Mouse (Mus musculus): ENCODE measurements at regions not wholly inside any gene's neighbourhood (a gene's known extent, or its start where the extent isn't known, plus 50 kb on each side); places are given as distances from the start of the nearest gene placed in this dataset.

- Histone ChIP-seq H3K27ac (replicated peaks) (peak overlapping the region; percentile 60), H3K27me3 (peaks cover 53% of the 10 kb centered on the region), H3K4me1 (peaks cover 15% of the 10 kb centered on the region), H3K4me2 (replicated peaks) (peak overlapping the region; percentile 52), H3K9ac (replicated peaks) (0 out of 2 replicates have a peak overlapping the region, but pooled peaks have one; percentile 34), H3K9me3 (peaks cover 21% of the 10 kb centered on the region), H3K36me3 (no peaks in the 10 kb centered on the region), H3K4me3 (peak overlapping the region; percentile 23)
- 1% methylated on average over 17 of the region's 17 CpGs for WGBS
- peak; percentile 81 for ATAC-seq (ENCODE audit: low FRiP score, low read depth)
Measured at GRCm38 (mm10) chr14:118422351-118423001, 155.7 kb downstream of the Gm9376 start.

- 0% methylated on average over 5 of the region's 9 CpGs for WGBS
- Histone ChIP-seq H3K4me2 (replicated peaks) (peak overlapping the region; percentile 52; the same call in 1 of the 2 replicates), H3K9me3 (peaks cover 21% of the 10 kb centered on the region), H3K27ac (replicated peaks) (peak overlapping the region; percentile 60; the same call in 1 of the 2 replicates), H3K4me3 (no peak overlapping the region), H3K4me1 (peaks cover 17% of the 10 kb centered on the region), H3K9ac (replicated peaks) (no peak overlapping the region), H3K27me3 (peaks cover 49% of the 10 kb centered on the region), H3K36me3 (no peaks in the 10 kb centered on the region)
- ATAC-seq (ENCODE audit: low FRiP score, low read depth): no peak
Measured at GRCm38 (mm10) chr14:118423269-118423668, 156.5 kb downstream of the Gm9376 start.

- H3K4me3 ChIP-seq: no peak overlapping the region
- H3K27ac ChIP-seq (replicated peaks): no peak overlapping the region
- H3K4me1 ChIP-seq: peaks cover 17% of the 10 kb centered on the region
- 87% methylated on average over 3 of the region's 3 CpGs for WGBS
- peaks cover 38% of the 10 kb centered on the region for H3K27me3 ChIP-seq
- H3K36me3 ChIP-seq: no peaks in the 10 kb centered on the region
- no peak overlapping the region for H3K9ac ChIP-seq (replicated peaks)
- H3K4me2 ChIP-seq (replicated peaks): no peak overlapping the region
- H3K9me3 ChIP-seq: no peaks in the 10 kb centered on the region
- ATAC-seq (ENCODE audit: low FRiP score, low read depth): no peak
Measured at GRCm38 (mm10) chr14:118426562-118426961, 159.8 kb downstream of the Gm9376 start.

GRCm38 (mm10) chr14:118430286-118430685 is 163.5 kb downstream of the Gm9376 start:
- WGBS: 86% methylated on average over 4 of the region's 4 CpGs
- Histone ChIP-seq H3K4me1 (peaks cover 24% of the 10 kb centered on the region; the same call in 1 of the 2 replicates), H3K27me3 (peaks cover 59% of the 10 kb centered on the region), H3K4me2 (replicated peaks) (no peak overlapping the region), H3K27ac (replicated peaks) (no peak overlapping the region), H3K36me3 (no peaks in the 10 kb centered on the region), H3K9me3 (no peaks in the 10 kb centered on the region), H3K9ac (replicated peaks) (no peak overlapping the region), H3K4me3 (no peak overlapping the region)
- ATAC-seq (ENCODE audit: low FRiP score, low read depth): no peak

GRCm38 (mm10) chr14:118430740-118431139 is 164.0 kb downstream of the Gm9376 start:
- H3K36me3 ChIP-seq: no peaks in the 10 kb centered on the region
- ATAC-seq (ENCODE audit: low FRiP score, low read depth): no peak
- H3K4me1 ChIP-seq: peaks cover 26% of the 10 kb centered on the region; the same call in 1 of the 2 replicates
- H3K4me2 ChIP-seq (replicated peaks): no peak overlapping the region
- H3K27me3 ChIP-seq: peaks cover 57% of the 10 kb centered on the region
- no peak overlapping the region for H3K27ac ChIP-seq (replicated peaks)
- no peak overlapping the region for H3K9ac ChIP-seq (replicated peaks)
- no peaks in the 10 kb centered on the region for H3K9me3 ChIP-seq
- WGBS: 100% methylated on average over 1 of the region's 1 CpGs
- no peak overlapping the region for H3K4me3 ChIP-seq

GRCm38 (mm10) chr14:118431241-118431882 is 164.6 kb downstream of the Gm9376 start:
- ATAC-seq (ENCODE audit: low FRiP score, low read depth): no peak
- Histone ChIP-seq H3K4me2 (replicated peaks) (no peak overlapping the region), H3K4me1 (peaks cover 28% of the 10 kb centered on the region; the same call in 1 of the 2 replicates), H3K27me3 (peaks cover 51% of the 10 kb centered on the region), H3K4me3 (no peak overlapping the region), H3K36me3 (no peaks in the 10 kb centered on the region), H3K27ac (replicated peaks) (no peak overlapping the region), H3K9ac (replicated peaks) (no peak overlapping the region), H3K9me3 (no peaks in the 10 kb centered on the region)
- 87% methylated on average over 6 of the region's 6 CpGs for WGBS

Measured in midbrain, embryonic 12.5 days (tissue).